Mouse (Mus musculus) c-Kit-positive CD71-positive TER-119-positive erythroid progenitor cells, embryonic 14.5 days (primary cell): Measurements from ENCODE around the gene Dscam.
"Not testable (repeated sequence)": the region's sequence is repeated elsewhere in the genome, so short reads cannot be mapped to it uniquely, and the experiment has no call there.

ENCODE experiments used
- DNase-seq: peaks from one replicate; pipeline ENCODE4 v3.0.0-alpha.2; 2013; ENCODE audit warnings: low spot score

Dscam gene

DNA sequence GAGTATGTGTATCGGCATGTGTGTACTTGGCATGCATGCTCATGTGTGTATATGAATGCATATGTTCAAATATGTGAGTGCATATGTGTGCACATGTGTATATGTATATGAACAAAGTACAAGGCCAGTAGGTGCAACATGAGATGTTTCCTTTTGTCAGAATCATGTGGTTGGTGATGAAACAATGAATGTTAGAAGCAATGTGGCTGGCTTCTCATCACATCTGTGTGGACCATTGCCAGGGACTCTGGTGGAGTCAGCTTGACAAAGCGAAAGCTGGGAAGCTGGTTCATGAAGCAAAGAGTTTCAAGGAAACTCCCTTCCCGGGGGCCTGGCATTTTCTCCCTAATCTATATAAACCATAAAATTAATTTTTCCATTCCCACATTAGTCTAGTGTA is 286.0 kb downstream of the Dscam start:
- not testable (repeated sequence) for DNase-seq

DNA sequence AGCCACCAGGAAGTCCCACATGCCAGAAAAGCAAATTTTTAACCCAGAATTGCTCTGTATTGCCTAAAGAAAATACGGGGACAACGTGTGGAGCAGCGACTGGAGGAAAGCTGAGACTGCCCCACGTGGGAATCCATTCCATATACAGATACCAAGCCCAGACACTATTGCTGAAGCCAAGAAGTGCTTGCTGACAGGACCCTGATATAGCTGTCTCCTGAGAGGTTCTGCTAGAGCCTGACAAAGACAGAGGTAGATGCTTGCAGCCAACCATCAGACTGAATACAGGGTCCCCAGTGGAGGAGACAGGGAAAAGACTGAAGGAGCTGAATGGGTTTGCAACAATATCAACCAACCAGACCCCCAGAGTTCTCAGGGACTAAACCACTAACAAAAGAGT is 293.3 kb downstream of the Dscam start:
- no peak for DNase-seq

DNA sequence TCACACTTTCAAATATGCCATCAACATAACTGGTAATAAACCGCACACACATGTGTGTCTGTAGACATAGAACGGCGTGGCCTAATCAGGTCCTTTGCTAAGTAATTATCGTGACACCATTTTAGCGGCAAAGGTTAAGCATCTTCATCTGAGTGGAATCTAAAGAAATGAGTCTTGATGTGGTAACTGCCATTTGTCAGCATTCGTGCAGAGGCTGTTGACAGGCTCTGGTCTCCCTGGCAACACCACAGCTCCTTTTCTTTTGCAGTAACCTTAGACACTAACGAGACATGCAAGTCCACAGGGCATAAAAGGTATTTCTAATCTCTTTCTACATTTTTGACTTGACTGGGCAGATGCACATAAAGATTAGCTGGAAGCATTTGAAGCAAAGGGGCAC is 297.8 kb downstream of the Dscam start:
- no peak for DNase-seq

DNA sequence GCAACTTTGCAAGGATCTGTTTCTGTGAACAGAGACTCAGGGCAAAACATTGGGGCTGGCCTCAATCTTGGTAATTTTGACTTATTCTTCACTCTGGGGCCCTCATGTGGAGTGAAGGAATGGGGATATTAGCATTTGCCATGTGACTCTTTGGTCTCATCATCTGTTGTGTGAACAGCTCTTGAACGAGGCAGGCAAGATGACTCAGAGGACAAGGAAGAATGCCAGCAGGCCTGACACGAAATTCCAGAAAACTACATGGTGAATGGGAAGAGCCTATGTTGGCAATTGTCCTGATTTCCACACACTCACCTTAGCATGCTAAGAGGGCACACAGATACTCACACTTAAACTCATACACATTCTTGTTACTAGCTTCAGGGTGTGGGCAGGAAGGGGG is 313.0 kb downstream of the Dscam start:
- DNase-seq: no peak

DNA sequence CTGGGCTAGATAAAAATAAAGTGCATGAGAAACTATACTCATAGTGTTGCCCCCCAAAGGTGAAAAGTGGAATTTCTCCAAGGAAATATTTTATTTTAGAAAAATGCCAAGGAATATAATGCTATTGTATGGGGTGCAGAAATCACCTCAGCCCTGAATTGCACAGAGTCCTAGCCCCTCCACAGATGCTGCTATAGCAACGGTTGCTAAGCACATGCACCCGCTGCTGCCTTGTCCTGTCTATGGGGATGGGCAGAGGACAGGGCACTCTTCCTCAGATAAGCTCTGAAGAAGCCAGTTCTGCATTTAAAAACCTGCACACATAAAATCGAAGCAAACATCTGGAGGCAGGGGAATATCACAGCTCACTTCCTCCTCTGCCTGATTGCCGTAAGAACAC is 315.5 kb downstream of the Dscam start:
- DNase-seq: no peak

DNA sequence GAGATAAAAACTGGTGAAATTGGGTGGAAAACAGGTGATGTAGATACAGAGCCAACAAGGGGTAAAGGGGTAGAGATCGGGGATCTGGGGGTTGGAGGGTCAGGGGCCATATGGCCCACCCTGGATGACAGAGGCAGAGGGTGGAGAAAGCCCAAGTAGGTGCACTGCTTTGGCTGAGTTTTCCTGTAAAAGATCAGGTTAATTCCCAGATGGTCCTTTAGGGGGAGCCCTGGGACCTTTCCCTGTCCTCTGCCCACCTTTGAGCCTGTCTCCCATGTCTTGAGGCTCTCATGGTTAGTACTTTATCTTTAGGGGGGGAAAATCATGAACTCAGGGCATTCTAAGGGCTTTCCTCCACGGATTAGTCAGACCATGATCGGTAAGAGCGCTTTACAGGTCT is 318.2 kb downstream of the Dscam start:
- DNase-seq: peak; percentile 33

DNA sequence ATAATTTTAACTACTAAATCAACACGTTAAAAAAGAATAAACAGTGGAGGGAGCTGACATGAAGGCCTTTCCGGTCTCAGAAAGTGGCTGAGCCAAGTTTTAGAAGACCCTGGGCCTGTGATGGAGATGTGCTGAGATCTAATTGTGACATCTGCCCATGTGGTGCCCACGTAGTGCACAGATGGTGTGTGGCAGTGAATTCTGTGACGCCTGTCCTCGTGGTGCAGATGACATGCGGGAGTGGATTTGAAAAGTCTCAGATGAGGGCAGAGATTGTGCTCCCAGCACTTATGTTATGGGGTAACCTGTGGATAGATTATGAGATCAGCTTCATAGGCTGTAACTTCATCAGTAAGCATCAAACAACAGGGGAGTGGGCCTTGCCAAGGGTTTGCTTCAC is 321.6 kb downstream of the Dscam start:
- DNase-seq: no peak

DNA sequence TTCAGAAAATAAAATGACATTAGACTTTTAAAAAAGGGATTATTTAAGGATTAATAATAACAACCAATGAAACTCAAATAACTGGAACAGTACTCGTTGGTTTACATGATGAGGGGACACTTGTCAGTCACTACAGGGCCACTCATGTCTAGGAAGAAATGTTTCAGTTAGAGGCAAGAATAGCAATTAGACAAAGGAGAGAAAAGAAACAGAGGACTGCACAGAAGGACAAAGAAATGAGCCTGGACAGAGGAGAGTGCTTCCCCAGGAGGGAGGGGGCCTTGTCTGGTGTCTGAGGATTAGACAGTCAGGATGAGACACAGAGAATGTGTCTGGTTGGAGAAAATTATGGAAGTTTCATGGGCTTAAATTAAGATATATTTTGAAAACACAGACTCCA is 324.0 kb downstream of the Dscam start:
- no peak for DNase-seq

DNA sequence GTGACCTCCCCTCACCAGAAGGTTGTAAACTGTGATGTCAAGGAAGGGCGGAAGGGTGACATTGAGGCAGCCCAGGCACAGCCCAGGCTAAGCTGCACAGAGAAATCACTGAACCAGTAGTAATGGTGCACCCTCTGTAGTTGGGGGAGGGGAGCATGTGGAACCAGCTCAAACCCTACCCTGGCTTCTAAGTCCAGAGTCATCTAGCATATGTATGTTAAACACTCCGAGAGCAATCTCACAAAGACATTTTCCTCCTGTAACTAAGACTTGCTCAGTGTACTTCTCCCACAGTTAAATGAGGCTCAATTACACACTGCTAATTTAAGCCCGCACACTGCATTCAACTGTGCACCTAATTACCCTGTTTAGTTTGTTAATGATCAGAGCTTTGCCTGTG is 324.4 kb downstream of the Dscam start:
- DNase-seq: no peak

DNA sequence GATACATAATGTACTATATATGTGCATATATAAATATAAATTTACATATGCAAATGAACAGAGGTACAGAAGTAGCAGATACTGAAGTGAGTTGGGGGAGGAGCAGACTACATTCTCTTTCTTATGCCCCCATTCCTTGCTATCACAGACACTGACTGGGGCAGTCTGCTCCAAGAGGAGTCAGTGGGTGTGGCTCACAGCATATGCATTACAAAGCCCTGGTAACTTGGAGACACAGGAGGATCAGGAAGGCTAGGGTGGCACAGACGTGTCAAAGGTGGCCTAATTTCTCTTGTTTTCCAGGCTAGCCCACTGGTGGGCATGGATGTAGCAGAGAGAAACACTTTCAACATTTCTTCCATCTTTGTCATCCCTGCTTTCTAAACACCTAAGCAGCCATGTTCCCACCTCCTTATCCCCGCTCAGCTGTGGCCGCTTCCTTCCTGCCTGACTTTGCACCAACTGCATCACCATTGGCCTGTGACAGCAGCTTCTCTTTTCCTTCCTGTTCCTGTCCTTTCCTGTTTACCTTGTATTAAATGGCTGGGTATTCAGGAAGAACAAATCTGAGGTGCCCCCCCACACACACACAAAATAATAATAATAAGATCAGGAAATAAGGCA is 325.0 kb downstream of the Dscam start:
- DNase-seq: no peak

DNA sequence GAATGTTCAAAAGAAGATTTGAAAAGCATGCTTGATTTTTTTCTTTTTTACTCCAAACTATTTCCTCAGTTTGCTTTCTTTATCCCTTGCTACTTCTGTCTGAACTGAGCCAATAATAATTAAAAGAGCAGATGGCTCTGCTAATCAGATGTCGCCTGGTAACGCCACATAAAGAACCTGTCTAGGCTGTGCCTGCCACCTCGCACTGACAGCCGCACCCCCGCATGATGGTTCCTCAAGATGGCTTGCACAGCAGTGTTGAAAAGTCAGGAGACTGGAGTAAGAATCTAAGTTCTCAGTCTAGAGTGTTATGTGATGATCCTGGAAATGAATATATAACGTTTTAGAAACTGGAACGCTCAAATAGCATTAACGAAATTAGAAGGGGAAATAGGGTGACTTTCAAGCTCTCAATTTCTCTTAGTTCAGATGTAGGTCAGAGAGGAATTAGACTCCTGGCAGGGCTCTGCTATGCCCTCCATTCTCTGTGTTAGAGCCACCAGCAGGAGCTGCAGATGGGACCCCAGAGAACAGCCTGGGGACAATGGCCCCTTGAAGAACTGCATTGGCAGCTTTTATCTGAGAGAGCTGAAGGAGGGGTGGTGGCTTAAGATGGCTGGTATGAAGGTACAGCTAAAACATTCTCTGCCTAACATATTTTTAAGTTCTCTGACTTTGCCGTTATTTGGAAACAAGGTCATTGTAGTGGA is 326.7 kb downstream of the Dscam start:
- no peak for DNase-seq

DNA sequence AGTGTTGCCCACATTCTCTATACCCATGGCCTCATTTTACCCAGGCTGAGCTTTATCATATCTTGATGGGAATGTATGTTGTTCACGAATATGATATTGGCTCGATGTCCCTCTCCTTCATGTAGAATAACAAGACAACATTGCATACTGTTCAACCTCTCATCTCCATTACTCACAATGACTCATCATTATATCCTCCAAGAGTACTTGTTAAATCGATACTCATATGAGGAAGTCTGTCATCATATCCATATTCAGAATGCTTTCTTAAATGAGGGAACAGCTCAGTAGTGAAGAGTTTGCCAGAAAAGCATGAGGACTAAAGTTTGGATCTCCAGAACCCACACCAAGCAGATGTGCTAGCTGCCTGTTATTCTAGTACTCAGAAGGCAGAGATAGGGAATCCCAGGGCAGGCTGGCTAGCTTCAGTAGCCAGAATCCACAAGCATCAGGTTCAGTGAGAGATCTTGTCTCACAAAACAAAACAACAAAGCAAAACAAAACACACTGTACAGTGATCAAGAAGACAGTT is 327.7 kb downstream of the Dscam start:
- no peak for DNase-seq

DNA sequence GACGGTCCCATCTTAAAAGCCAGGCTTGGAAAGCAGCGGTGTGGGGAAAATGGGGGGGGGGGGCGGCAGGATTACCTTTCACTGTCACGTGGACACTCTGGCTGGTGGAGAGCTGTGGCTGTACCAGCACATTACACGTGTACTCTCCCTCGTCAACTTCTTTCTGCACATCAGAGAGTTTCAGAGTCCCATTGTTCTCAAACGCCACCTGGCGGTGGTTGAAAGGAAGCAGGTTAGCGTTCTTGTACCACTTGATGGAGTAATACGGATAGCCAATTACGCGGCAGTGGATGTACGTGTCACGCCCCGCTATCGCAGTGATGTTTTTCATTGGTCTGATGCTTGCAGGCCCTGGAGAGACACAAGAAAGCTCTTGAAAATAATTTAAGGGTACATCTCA is 350.9 kb downstream of the Dscam start:
- DNase-seq: peak; percentile 46

DNA sequence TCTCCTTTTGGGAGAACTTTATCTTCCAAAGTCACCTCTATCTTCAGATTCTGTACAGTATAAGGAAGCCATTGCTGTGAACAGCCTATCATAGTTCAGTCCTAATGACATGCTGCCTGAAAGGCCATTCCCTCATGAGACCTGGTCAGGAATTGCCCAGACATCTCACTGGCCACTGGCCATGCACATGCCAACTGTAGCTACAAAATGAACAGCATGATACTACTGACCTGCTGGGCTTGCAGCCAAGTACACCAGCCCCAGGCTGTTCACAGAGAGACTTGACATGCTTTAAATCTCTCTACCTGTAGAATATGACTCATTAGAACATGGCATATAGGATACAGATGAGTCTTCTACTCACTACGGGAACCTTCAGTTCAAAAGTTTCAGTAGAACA is 364.3 kb downstream of the Dscam start:
- no peak for DNase-seq

DNA sequence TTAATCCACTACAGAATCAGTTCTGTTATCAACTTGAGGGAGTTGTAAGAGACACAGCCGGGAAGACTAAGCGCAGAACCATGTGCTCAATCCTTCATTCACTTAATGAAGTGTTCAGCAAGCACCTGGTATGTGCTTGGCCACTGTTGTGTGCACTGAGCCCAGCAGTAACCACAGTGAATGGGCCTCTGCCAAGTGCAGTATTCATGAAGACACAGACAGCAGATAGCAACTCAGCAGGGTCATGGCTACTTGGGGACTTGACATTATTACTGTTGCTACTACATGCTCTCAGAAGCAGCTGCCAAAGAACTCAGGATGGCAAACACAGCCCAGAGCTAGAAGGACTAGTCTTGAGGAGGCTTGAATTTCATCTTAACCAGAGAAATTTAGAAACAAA is 367.9 kb downstream of the Dscam start:
- no peak for DNase-seq

DNA sequence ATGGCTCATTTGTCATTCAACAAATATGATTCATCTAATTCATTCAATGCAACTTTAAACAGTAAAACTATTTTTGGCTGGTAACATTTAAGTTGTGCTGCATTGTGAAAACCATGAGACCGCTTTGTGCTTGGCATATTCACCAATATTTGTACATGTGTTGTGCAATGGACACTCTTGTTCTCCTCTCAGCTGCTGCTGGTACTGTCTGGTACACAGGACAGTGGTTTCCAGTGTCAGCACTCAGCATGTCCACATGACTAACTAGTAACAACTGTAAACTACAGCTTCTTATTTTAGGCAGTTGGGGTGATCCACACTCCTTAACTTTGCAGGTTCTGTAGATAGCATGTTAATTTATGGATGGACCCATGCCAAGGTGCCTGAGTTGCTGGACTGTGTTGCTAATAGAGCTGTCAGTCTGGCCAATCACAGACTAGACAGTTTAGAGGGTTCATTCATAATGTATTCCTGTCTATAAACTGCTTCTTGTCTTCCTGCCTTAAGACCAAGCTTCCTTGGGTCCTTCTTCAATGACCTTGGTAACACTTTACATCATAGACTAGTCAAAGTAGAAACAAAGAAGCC is 368.8 kb downstream of the Dscam start:
- no peak for DNase-seq

DNA sequence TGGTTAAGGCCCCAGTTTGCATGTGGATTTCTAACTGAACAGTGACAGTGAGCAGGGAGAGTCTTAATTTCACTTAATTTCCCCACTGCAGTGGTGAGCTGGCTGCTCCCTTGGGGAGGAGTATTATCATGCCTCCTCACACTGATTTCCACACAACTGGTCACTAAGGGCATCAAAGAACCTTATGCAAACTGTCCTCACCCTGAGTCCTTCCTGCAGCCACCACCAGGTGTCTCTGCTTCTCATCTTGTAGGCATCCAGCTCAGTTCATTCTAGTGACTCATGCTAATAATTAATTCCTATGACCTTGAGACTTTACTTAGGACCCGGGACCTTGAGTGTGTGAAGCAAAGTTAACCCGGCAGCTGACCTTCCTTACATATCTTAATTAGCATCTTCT is 375.1 kb downstream of the Dscam start:
- DNase-seq: no peak

DNA sequence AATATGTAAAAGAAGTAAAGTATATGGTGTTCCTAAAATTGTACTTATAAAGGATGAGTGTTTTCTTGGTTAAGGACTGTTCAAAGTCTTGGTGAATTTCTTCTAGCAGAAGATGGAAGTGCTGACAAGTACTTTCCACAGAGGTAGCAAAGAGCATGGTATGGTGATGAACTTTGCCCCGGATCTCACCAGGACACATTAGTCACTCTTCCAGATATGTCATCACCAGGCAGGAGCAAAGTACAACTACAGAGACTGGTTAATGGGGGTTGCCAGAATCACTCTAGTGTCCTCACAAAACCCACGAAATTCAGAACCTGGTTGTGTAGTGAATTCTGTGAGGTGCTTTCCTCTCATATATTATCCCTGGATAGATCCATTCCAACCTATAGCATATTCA is 379.2 kb downstream of the Dscam start:
- DNase-seq: no peak

DNA sequence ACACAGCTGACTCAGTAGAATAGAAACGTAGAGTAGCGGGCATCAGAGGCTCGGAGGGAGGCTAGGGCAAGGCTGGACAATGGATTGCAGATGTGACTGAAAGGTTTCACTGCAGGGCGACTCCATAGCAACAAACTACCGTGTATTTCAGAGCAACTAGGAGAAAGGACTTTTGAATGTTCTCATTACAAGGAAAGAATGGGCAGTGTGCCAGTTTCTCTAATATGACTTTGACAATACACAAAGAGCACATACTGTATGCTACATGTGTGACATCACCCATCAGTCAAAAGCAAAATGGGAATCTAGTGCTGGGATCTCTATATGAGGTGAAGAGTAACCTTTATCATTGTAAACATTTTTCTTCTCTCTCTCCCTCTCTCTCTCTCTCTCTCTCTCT is 382.3 kb downstream of the Dscam start:
- DNase-seq: no peak

DNA sequence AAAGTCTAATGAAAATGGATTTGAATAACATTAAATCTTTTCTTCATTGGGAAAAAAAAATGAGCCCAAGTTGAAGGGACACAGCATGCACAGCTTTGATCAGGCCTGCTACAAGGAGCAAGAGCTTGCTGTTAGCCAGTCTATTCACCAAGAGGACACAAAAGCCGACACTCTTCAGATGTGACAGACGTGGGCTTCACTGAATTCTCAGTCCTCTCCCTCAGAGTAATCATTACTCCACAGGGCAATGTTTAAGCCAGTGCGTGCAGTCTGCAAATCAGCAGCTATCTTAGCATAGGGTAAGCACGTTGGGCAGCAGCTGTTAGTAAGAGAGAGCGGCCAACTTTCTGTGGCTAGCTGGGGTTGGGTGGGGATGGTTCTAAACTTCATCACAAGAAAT is 391.5 kb downstream of the Dscam start:
- no peak for DNase-seq

DNA sequence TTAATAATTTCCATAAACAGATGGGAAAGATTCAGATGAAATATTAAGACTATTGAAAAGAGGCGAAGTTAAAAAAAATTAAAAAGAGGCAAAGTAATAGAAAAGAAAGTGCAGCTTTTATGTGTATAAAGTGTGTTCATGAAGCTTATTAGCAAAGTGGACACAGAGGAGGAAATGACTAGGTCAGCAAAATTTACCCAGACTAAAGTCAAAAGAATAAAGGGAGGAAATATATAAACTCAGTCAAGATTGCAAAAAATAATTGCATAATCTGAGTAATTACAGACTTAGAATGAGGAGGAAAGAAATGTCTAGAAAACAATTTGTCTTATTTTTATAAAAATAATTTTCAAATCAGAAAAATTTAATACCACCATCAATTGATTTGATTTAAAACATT is 396.3 kb downstream of the Dscam start:
- DNase-seq: no peak

DNA sequence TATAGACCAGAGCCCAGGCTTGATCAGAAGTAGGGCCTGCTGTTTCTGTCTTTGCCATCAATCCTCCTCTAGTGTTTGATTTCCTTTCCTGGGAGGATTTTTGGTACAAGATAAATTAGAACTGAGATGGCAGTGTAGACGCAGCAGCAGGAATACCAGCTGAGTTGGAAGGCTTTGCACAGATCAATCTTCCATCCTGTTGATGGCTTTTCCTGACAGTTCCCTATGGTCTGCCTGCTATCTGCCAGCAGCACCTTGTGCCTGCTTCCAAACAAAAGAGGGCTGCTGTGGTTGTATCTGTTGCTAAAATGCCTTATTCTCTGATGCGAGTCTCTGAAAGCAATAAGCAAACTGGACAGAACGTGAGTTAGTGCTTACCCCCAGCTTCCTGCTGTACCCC is 402.6 kb downstream of the Dscam start:
- DNase-seq: no peak

DNA sequence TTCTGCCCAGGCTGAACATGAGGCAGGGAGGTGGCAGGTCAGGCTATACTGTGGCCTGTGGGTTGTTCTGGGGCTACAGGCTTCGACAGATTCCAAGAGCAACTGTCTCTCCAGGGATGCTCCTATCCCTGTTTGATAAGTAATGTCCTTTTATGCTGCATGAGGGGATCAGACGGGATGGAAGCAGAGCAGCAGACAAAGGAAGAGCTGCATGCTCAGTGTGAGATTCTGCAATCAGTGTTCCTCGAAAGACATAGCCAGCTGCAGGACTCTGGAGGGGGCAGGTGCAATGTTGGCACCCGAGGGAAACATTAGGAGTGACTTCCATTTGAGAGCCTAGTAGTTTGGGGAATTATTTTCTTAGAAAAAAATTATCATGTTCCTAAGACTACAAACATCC is 403.0 kb downstream of the Dscam start:
- DNase-seq: no peak

DNA sequence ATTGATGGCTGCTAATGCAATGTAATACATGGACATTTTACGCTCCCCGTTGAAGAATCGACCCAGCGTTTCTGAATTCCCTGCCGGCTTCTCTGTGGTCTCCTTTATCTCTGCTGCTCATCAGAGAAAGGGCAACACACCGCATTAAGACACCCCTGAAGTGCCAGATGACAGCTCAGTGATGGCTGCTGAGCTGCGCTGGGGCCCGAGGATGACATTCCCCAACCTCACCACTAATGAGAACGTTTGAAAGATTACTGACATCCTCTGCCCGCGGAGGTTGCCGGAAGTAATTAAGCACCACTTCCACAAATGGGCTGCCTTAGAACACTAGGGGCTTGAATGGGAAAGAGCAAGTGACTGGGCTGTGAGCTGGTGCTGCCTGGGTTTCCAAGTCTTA is 409.3 kb downstream of the Dscam start:
- no peak for DNase-seq
